Mouse (Mus musculus) embryonic facial prominence, embryonic 12.5 days (tissue): ENCODE results near the gene Sqor. TPM values are rescaled to one million over a fixed set of nuclear protein-coding genes. Genes with fewer than 3 reads are reported as not detected.

Source experiments
- ATAC-seq: fragments of 200-750 bp; cut with Nextera tagmentation; 2 replicates; pipeline ENCODE4 v1.8.0; 2017; ENCODE audit not compliant: insufficient number of reproducible peaks, insufficient read depth, low FRiP score, low TSS enrichment
- H3K27ac ChIP-seq: fragments of 300-500 bp; sonication (generic); 2 replicates; pipeline ENCODE4 v1.5.1; 2016; ENCODE audit warnings: mild to moderate bottlenecking
- H3K27me3 ChIP-seq: fragments of 300-500 bp; sonication (generic); 2 replicates; pipeline ENCODE4 v1.6.1; 2016; ENCODE audit warnings: mild to moderate bottlenecking, moderate library complexity
- H3K36me3 ChIP-seq: fragments of 300-500 bp; sonication (generic); 2 replicates; pipeline ENCODE4 v1.6.1; 2016; ENCODE audit warnings: mild to moderate bottlenecking
- H3K4me1 ChIP-seq: fragments of 300-500 bp; sonication (generic); 2 replicates; pipeline ENCODE4 v1.6.1; 2016
- H3K4me2 ChIP-seq: fragments of 300-500 bp; sonication (generic); replicated peaks from 2 replicates; pipeline ENCODE4 v1.6.1; 2016; ENCODE audit warnings: mild to moderate bottlenecking, moderate library complexity
- H3K4me3 ChIP-seq: fragments of 300-500 bp; sonication (generic); 2 replicates; pipeline ENCODE4 v1.5.1; 2016; ENCODE audit warnings: mild to moderate bottlenecking
- H3K9ac ChIP-seq: fragments of 300-500 bp; sonication (generic); 2 replicates; pipeline ENCODE4 v1.6.1; 2016; ENCODE audit warnings: mild to moderate bottlenecking, moderate library complexity
- H3K9me3 ChIP-seq: fragments of 300-500 bp; sonication (generic); 2 replicates; pipeline ENCODE4 v1.6.1; 2016; ENCODE audit warnings: mild to moderate bottlenecking, moderate library complexity
- WGBS: fragments of 180-500 bp; shearing (Covaris S2); methylation state at CpG from one replicate; pipeline ENCODE4 v1.1.7; 2016; 5-methylcytosine and 5-hydroxymethylcytosine counted together
- polyA plus RNA-seq: library from polyadenylated mRNA; unstranded; fragments of >200 nt; fragmentation: Nextera tagmentation; extraction: Ambion mirVana; gene quantifications from 2 replicates; pipeline ENCODE4 v1.2.1, GENCODE M21; 2016

Sqor gene
- polyA plus RNA-seq, 1 experiment from 2014 or later = 3.6 TPM

DNA sequence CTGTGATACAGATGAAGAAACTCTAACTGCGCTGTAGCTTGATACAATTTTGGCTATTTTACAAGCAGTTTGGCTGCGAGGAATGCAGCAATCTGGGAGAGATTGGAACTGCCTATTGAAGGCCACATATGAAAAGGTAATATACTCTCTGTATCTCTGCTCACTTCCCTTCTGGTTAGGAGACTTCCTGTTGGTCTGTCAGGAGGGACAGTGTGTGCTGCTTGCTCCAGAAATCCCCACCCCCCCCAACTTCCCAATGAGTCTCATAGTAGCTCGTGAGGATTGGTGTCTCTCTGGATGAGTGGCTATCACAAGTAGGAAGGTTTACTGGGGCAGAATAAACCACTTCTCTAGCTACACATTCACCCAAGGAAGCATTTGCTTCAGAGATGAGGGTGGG is 2.0 kb upstream of the Sqor start:
- Histone ChIP-seq H3K4me2 (no peak overlapping the region), H3K9me3 (no peaks in the 10 kb centered on the region), H3K27ac (no peak overlapping the region), H3K9ac (no peak overlapping the region), H3K4me1 (peaks cover 6% of the 10 kb centered on the region; the same call in 1 of the 2 replicates), H3K27me3 (peaks cover 29% of the 10 kb centered on the region), H3K4me3 (no peak overlapping the region), H3K36me3 (no peaks in the 10 kb centered on the region)
- no peak for ATAC-seq
- WGBS = 64% methylated on average over 3 of the region's 3 CpGs

DNA sequence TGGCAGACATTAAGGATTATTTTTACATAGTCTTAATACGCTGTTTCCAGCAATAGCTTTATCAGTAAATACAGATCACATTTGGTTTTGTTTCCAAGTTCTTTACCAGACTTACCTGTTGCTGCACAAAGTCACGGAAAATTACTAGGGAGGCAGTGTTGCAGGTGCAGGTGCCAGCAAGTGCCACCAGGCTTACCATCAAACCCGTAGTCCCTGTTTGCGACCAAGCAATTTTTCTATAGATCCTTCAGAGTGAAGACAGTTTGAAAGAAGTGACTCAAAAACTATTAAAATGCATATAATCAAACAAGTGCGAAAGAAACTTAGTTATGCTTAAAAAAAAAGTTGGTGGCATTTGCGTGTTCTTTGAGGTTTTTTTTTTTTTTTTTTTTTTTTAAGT is 511 bp upstream of the Sqor start:
- H3K9me3 ChIP-seq = no peaks in the 10 kb centered on the region
- 50% methylated on average over 6 of the region's 6 CpGs for WGBS
- no peaks in the 10 kb centered on the region for H3K36me3 ChIP-seq
- peaks cover 6% of the 10 kb centered on the region; the same call in 1 of the 2 replicates for H3K4me1 ChIP-seq
- no peak for ATAC-seq
- no peak overlapping the region for H3K27ac ChIP-seq
- no peak overlapping the region for H3K9ac ChIP-seq
- no peak overlapping the region for H3K4me3 ChIP-seq
- H3K27me3 ChIP-seq = peaks cover 29% of the 10 kb centered on the region
- no peak overlapping the region for H3K4me2 ChIP-seq

GRCm38 (mm10) chr2:122765794-122766145 is 733 bp downstream of the Sqor start:
- Histone ChIP-seq H3K4me3 (peak overlapping the region; percentile 44), H3K36me3 (no peaks in the 10 kb centered on the region), H3K9me3 (no peaks in the 10 kb centered on the region), H3K9ac (no peak overlapping the region), H3K4me1 (peaks cover 6% of the 10 kb centered on the region; the same call in 1 of the 2 replicates), H3K27ac (no peak overlapping the region), H3K4me2 (peak overlapping the region; percentile 90), H3K27me3 (peaks cover 29% of the 10 kb centered on the region)
- ATAC-seq = no peak
- 27% methylated on average over 3 of the region's 3 CpGs for WGBS

GRCm38 (mm10) chr2:122771002-122771401 is 6.0 kb downstream of the Sqor start:
- ATAC-seq = no peak
- no peak overlapping the region for H3K4me2 ChIP-seq
- no peak overlapping the region for H3K27ac ChIP-seq
- no peaks in the 10 kb centered on the region for H3K4me1 ChIP-seq
- H3K9ac ChIP-seq = no peak overlapping the region
- 89% methylated on average over 2 of the region's 2 CpGs for WGBS
- H3K4me3 ChIP-seq = no peak overlapping the region
- H3K27me3 ChIP-seq = 0 out of 2 replicates have a peak, but pooled peaks cover 5% of the 10 kb centered on the region
- no peaks in the 10 kb centered on the region for H3K9me3 ChIP-seq
- H3K36me3 ChIP-seq = no peaks in the 10 kb centered on the region

DNA sequence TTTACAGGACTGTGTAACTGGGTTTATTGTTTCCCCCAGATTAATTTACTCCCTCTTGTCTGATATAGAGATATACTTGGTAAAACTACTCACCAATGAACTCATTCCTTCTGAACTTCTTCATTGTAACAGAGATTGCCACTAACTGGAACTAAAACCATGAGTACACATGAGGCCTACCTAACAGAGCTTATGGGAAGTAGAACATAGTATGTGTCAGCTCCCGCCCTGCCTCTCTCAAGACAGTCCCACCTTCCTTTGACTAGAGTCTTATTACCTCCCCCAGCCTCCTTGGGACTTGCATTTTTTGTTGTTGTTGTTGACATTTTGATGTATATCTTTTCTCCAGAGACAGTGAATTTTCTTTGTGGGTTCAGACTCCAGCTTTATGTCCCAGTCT is 7.9 kb downstream of the Sqor start:
- Histone ChIP-seq H3K4me3 (no peak overlapping the region), H3K27me3 (no peaks in the 10 kb centered on the region), H3K9me3 (no peaks in the 10 kb centered on the region), H3K4me2 (no peak overlapping the region), H3K36me3 (no peaks in the 10 kb centered on the region), H3K4me1 (no peaks in the 10 kb centered on the region), H3K9ac (no peak overlapping the region), H3K27ac (no peak overlapping the region)
- no peak for ATAC-seq
- 79% methylated on average over 1 of the region's 1 CpGs for WGBS

DNA sequence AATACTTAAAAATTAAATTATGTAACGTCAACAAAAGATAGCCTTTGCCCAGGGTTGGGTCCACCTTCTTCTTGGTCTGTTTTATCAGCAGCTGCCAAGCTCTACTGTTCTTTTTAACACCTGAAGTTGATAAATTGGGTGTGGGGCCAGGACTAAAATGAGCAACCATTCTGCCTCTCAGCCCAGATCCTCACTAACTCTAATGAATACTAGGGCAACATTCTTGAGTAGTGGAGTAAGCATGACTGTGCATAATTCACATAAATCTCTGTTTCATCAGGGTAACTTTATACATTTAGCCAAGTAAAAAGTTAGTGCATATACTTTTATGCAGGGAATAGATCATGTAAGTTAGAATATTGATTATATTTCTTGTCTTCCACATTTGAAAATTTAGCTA is 10.5 kb downstream of the Sqor start:
- no peak for ATAC-seq
- H3K4me3 ChIP-seq = no peak overlapping the region

GRCm38 (mm10) chr2:122776823-122777222 is 11.8 kb downstream of the Sqor start:
- no peak overlapping the region for H3K4me2 ChIP-seq
- 66% methylated on average over 2 of the region's 2 CpGs for WGBS

More for the DNA sequence above, 10.5 kb downstream of the Sqor start:
- no peaks in the 10 kb centered on the region for H3K9me3 ChIP-seq
- no peak overlapping the region for H3K9ac ChIP-seq
- H3K27ac ChIP-seq = no peak overlapping the region
- H3K4me2 ChIP-seq = no peak overlapping the region
- 82% methylated on average over 1 of the region's 1 CpGs for WGBS
- no peaks in the 10 kb centered on the region for H3K27me3 ChIP-seq
- H3K4me1 ChIP-seq = no peaks in the 10 kb centered on the region
- no peaks in the 10 kb centered on the region for H3K36me3 ChIP-seq

GRCm38 (mm10) chr2:122779967-122780366 is 14.9 kb downstream of the Sqor start:
- H3K27ac ChIP-seq = no peak overlapping the region
- H3K4me3 ChIP-seq = no peak overlapping the region
- no peak overlapping the region for H3K9ac ChIP-seq
- no peaks in the 10 kb centered on the region for H3K36me3 ChIP-seq
- H3K9me3 ChIP-seq = no peaks in the 10 kb centered on the region
- H3K4me2 ChIP-seq = no peak overlapping the region
- H3K27me3 ChIP-seq = no peaks in the 10 kb centered on the region
- ATAC-seq = no peak
- H3K4me1 ChIP-seq = no peaks in the 10 kb centered on the region
- 58% methylated on average over 5 of the region's 5 CpGs for WGBS

More at GRCm38 (mm10) chr2:122776823-122777222, 11.8 kb downstream of the Sqor start:
- H3K9ac ChIP-seq = no peak overlapping the region
- H3K36me3 ChIP-seq = no peaks in the 10 kb centered on the region
- ATAC-seq = no peak
- H3K9me3 ChIP-seq = no peaks in the 10 kb centered on the region
- no peak overlapping the region for H3K4me3 ChIP-seq
- no peak overlapping the region for H3K27ac ChIP-seq
- H3K4me1 ChIP-seq = no peaks in the 10 kb centered on the region
- H3K27me3 ChIP-seq = no peaks in the 10 kb centered on the region

- Histone ChIP-seq H3K9ac (no peak overlapping the region), H3K4me1 (no peaks in the 10 kb centered on the region), H3K27me3 (no peaks in the 10 kb centered on the region), H3K9me3 (no peaks in the 10 kb centered on the region), H3K4me3 (no peak overlapping the region), H3K27ac (no peak overlapping the region), H3K36me3 (no peaks in the 10 kb centered on the region), H3K4me2 (no peak overlapping the region)
- ATAC-seq = no peak
- WGBS = 56% methylated on average over 3 of the region's 3 CpGs
Measured at GRCm38 (mm10) chr2:122780447-122780846, 15.4 kb downstream of the Sqor start.

DNA sequence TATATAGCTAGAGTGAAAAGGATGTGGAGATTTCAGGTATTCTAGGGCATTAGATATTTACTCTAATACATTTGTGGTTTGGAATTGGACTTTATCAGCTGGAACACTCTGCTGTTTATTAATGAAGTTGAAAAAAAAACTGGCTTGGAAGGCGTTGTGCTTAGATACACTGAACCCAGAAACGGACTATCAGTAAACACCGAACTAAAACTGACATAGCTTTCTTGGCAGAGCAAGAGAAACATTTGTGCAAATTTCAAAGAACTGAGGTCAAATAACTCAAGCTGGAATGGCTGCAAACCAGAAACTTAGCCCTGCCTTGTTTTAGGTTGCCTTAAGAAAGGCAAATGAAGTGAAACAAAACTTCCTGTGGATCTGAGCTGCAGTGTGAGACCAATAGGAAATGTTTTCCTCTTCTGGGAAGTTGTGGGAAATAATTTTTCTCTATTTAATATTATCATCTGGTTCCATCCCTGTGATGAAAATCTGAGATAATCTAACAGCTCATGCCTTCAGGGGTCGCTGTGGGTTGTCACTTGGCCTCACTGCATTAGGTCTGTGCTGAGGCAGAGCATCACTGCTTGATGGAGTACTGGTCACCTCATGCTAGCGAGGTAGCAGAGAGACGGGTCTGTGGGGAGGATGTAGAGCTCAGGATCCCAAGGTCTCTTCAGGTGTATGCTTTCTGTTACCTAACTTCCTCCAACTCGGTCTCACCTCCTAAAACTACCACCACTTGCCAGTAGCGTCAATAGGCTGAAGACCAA is 16.7 kb downstream of the Sqor start:
- H3K4me2 ChIP-seq = no peak overlapping the region
- WGBS = 77% methylated on average over 8 of the region's 8 CpGs
- no peaks in the 10 kb centered on the region for H3K4me1 ChIP-seq
- H3K4me3 ChIP-seq = no peak overlapping the region
- no peak overlapping the region for H3K27ac ChIP-seq
- no peaks in the 10 kb centered on the region for H3K36me3 ChIP-seq
- no peak overlapping the region for H3K9ac ChIP-seq
- H3K27me3 ChIP-seq = no peaks in the 10 kb centered on the region
- no peaks in the 10 kb centered on the region for H3K9me3 ChIP-seq
- ATAC-seq = no peak

GRCm38 (mm10) chr2:122783730-122784129 is 18.7 kb downstream of the Sqor start:
- Histone ChIP-seq H3K9me3 (no peaks in the 10 kb centered on the region), H3K4me1 (no peaks in the 10 kb centered on the region), H3K36me3 (no peaks in the 10 kb centered on the region), H3K27ac (no peak overlapping the region), H3K27me3 (no peaks in the 10 kb centered on the region), H3K4me3 (no peak overlapping the region), H3K4me2 (no peak overlapping the region), H3K9ac (no peak overlapping the region)
- 80% methylated on average over 2 of the region's 2 CpGs for WGBS
- no peak for ATAC-seq

GRCm38 (mm10) chr2:122784701-122785100 is 19.7 kb downstream of the Sqor start:
- H3K4me3 ChIP-seq = no peak overlapping the region
- H3K9ac ChIP-seq = no peak overlapping the region
- no peak overlapping the region for H3K27ac ChIP-seq
- no peak overlapping the region for H3K4me2 ChIP-seq
- no peaks in the 10 kb centered on the region for H3K9me3 ChIP-seq
- WGBS = 88% methylated on average over 3 of the region's 3 CpGs
- H3K36me3 ChIP-seq = no peaks in the 10 kb centered on the region
- ATAC-seq = no peak
- no peaks in the 10 kb centered on the region for H3K27me3 ChIP-seq
- no peaks in the 10 kb centered on the region for H3K4me1 ChIP-seq
